Mouse (Mus musculus): Measurements from ENCODE around the gene Mark2. TPM values are rescaled to one million over a fixed set of nuclear protein-coding genes. Genes with fewer than 3 reads are reported as not detected.

Gene Mark2
- polyA plus RNA-seq, 1 experiment from 2014 or later, result 61.2 TPM

- Histone ChIP-seq H3K27ac (ENCODE audit: low read depth, low read length) (peak overlapping the region; percentile 99), H3K9ac (ENCODE audit: low read length) (peak overlapping the region; percentile 99), H3K4me1 (replicated peaks; ENCODE audit: control insufficient read depth, insufficient read depth, low read length) (peaks cover 45% of the 10 kb centered on the region), H3K36me3 (ENCODE audit: control insufficient read depth, insufficient read depth, low read length) (peaks cover 30% of the 10 kb centered on the region), H3K9me3 (ENCODE audit: control insufficient read depth, low read length) (no peaks in the 10 kb centered on the region), H3K27me3 (ENCODE audit: control insufficient read depth, insufficient read depth, low read length) (no peaks in the 10 kb centered on the region), H3K4me3 (ENCODE audit: low read depth, low read length) (peak overlapping the region; percentile 97), H3K4me2 (ENCODE audit: low read depth, low read length, severe bottlenecking) (peak overlapping the region; percentile 80)
- DNase-seq (ENCODE audit: low spot score) (peak; percentile 73), ATAC-seq (replicated peaks; ENCODE audit: low FRiP score) (no peak)
- 11% methylated on average over 11 of the region's 11 CpGs for whole genome bisulfite sequencing
These were observed 72.2 kb downstream of the Mark2 start for GRCm38 (mm10) chr19:7269290-7270044.

- WGBS, result under 1% methylated on average over 24 of the region's 30 CpGs
- ATAC-seq (replicated peaks; ENCODE audit: low FRiP score), result peak; percentile 12
These were observed 73.0 kb downstream of the Mark2 start for GRCm38 (mm10) chr19:7268722-7269090.

GRCm38 (mm10) chr19:7267781-7268721, 73.6 kb downstream of the Mark2 start:
- under 1% methylated on average over 64 of the region's 97 CpGs for WGBS
- H3K27me3 ChIP-seq (ENCODE audit: control insufficient read depth, insufficient read depth, low read length), result no peaks in the 10 kb centered on the region
- H3K27ac ChIP-seq (ENCODE audit: low read depth, low read length), result peak overlapping the region; percentile 99
- H3K4me2 ChIP-seq (ENCODE audit: low read depth, low read length, severe bottlenecking), result peak overlapping the region; percentile 80
- ATAC-seq (replicated peaks; ENCODE audit: low FRiP score), result peak; percentile 51
- H3K4me3 ChIP-seq (ENCODE audit: low read depth, low read length), result peak overlapping the region; percentile 97
- peak; percentile 95 for DNase-seq (ENCODE audit: low spot score)
- no peaks in the 10 kb centered on the region for H3K9me3 ChIP-seq (ENCODE audit: control insufficient read depth, low read length)
- peaks cover 22% of the 10 kb centered on the region for H3K36me3 ChIP-seq (ENCODE audit: control insufficient read depth, insufficient read depth, low read length)
- peak overlapping the region; percentile 99 for H3K9ac ChIP-seq (ENCODE audit: low read length)
- H3K4me1 ChIP-seq (replicated peaks; ENCODE audit: control insufficient read depth, insufficient read depth, low read length), result peaks cover 49% of the 10 kb centered on the region

More at GRCm38 (mm10) chr19:7268722-7269090, 73.0 kb downstream of the Mark2 start:
- DNase-seq (ENCODE audit: low spot score), result peak; percentile 95
- H3K4me3 ChIP-seq (ENCODE audit: low read depth, low read length), result peak overlapping the region; percentile 97
- no peaks in the 10 kb centered on the region for H3K27me3 ChIP-seq (ENCODE audit: control insufficient read depth, insufficient read depth, low read length)
- peaks cover 24% of the 10 kb centered on the region for H3K36me3 ChIP-seq (ENCODE audit: control insufficient read depth, insufficient read depth, low read length)
- H3K27ac ChIP-seq (ENCODE audit: low read depth, low read length), result peak overlapping the region; percentile 99
- peaks cover 49% of the 10 kb centered on the region for H3K4me1 ChIP-seq (replicated peaks; ENCODE audit: control insufficient read depth, insufficient read depth, low read length)
- H3K9ac ChIP-seq (ENCODE audit: low read length), result peak overlapping the region; percentile 99
- peak overlapping the region; percentile 80 for H3K4me2 ChIP-seq (ENCODE audit: low read depth, low read length, severe bottlenecking)
- no peaks in the 10 kb centered on the region for H3K9me3 ChIP-seq (ENCODE audit: control insufficient read depth, low read length)

GRCm38 (mm10) chr19:7267091-7267741, 74.4 kb downstream of the Mark2 start, which contains the start of gene Rcor2:
Gene Rcor2, plus strand, starts transcription at chr19:7267325.
- peak; percentile 70 for ATAC-seq (replicated peaks; ENCODE audit: low FRiP score)
- H3K9ac ChIP-seq (ENCODE audit: low read length), result peak within 1 kb of the TSS; percentile 99

GRCm38 (mm10) chr19:7266421-7266831, 75.2 kb downstream of the Mark2 start:
- H3K4me1 ChIP-seq (replicated peaks; ENCODE audit: control insufficient read depth, insufficient read depth, low read length), result peaks cover 49% of the 10 kb centered on the region
- WGBS, result 21% methylated on average over 4 of the region's 4 CpGs

More at GRCm38 (mm10) chr19:7267091-7267741, 74.4 kb downstream of the Mark2 start, which contains the start of gene Rcor2:
- DNase-seq (ENCODE audit: low spot score), result peak; percentile 96
- peak within 1 kb of the TSS; percentile 99 for H3K27ac ChIP-seq (ENCODE audit: low read depth, low read length)
- H3K4me1 ChIP-seq (replicated peaks; ENCODE audit: control insufficient read depth, insufficient read depth, low read length), result peaks cover 49% of the 10 kb centered on the region
- peak within 1 kb of the TSS; percentile 97 for H3K4me3 ChIP-seq (ENCODE audit: low read depth, low read length)
- H3K9me3 ChIP-seq (ENCODE audit: control insufficient read depth, low read length), result peaks cover under 1% of the 10 kb centered on the region; the same call in 1 of the 2 replicates
- under 1% methylated on average over 28 of the region's 28 CpGs for WGBS
- peaks cover 14% of the 10 kb centered on the region for H3K36me3 ChIP-seq (ENCODE audit: control insufficient read depth, insufficient read depth, low read length)
- peak within 1 kb of the TSS; percentile 80 for H3K4me2 ChIP-seq (ENCODE audit: low read depth, low read length, severe bottlenecking)
- H3K27me3 ChIP-seq (ENCODE audit: control insufficient read depth, insufficient read depth, low read length), result no peaks in the 10 kb centered on the region

GRCm38 (mm10) chr19:7265478-7266191, 76.0 kb downstream of the Mark2 start:
- Histone ChIP-seq H3K4me2 (ENCODE audit: low read depth, low read length, severe bottlenecking) (peak overlapping the region; percentile 80), H3K4me1 (replicated peaks; ENCODE audit: control insufficient read depth, insufficient read depth, low read length) (peaks cover 46% of the 10 kb centered on the region), H3K4me3 (ENCODE audit: low read depth, low read length) (peak overlapping the region; percentile 2; the same call in 1 of the 2 replicates), H3K9ac (ENCODE audit: low read length) (peak overlapping the region; percentile 99), H3K9me3 (ENCODE audit: control insufficient read depth, low read length) (peaks cover 3% of the 10 kb centered on the region; the same call in 1 of the 2 replicates), H3K27me3 (ENCODE audit: control insufficient read depth, insufficient read depth, low read length) (no peaks in the 10 kb centered on the region), H3K27ac (ENCODE audit: low read depth, low read length) (peak overlapping the region; percentile 99), H3K36me3 (ENCODE audit: control insufficient read depth, insufficient read depth, low read length) (peaks cover 3% of the 10 kb centered on the region)
- ATAC-seq (replicated peaks; ENCODE audit: low FRiP score) (peak; percentile 58), DNase-seq (ENCODE audit: low spot score) (peak; percentile 92)
- 6% methylated on average over 14 of the region's 14 CpGs for WGBS

More at GRCm38 (mm10) chr19:7266421-7266831, 75.2 kb downstream of the Mark2 start:
- Histone ChIP-seq H3K27me3 (ENCODE audit: control insufficient read depth, insufficient read depth, low read length) (no peaks in the 10 kb centered on the region), H3K36me3 (ENCODE audit: control insufficient read depth, insufficient read depth, low read length) (peaks cover 6% of the 10 kb centered on the region), H3K4me2 (ENCODE audit: low read depth, low read length, severe bottlenecking) (peak overlapping the region; percentile 80), H3K9ac (ENCODE audit: low read length) (peak overlapping the region; percentile 99), H3K4me3 (ENCODE audit: low read depth, low read length) (peak overlapping the region; percentile 97; the same call in 1 of the 2 replicates), H3K9me3 (ENCODE audit: control insufficient read depth, low read length) (peaks cover 3% of the 10 kb centered on the region; the same call in 1 of the 2 replicates), H3K27ac (ENCODE audit: low read depth, low read length) (peak overlapping the region; percentile 99)
- ATAC-seq (replicated peaks; ENCODE audit: low FRiP score) (no peak), DNase-seq (ENCODE audit: low spot score) (peak; percentile 66)

- DNase-seq (ENCODE audit: low spot score) (peak; percentile 70), ATAC-seq (replicated peaks; ENCODE audit: low FRiP score) (no peak)
- Histone ChIP-seq H3K36me3 (ENCODE audit: control insufficient read depth, insufficient read depth, low read length) (no peaks in the 10 kb centered on the region), H3K9ac (ENCODE audit: low read length) (peak overlapping the region; percentile 99), H3K4me3 (ENCODE audit: low read depth, low read length) (no peak overlapping the region; the same call in 1 of the 2 replicates), H3K27ac (ENCODE audit: low read depth, low read length) (peak overlapping the region; percentile 99), H3K4me2 (ENCODE audit: low read depth, low read length, severe bottlenecking) (peak overlapping the region; percentile 80; the same call in 1 of the 2 replicates), H3K9me3 (ENCODE audit: control insufficient read depth, low read length) (peaks cover 3% of the 10 kb centered on the region; the same call in 1 of the 2 replicates), H3K27me3 (ENCODE audit: control insufficient read depth, insufficient read depth, low read length) (no peaks in the 10 kb centered on the region), H3K4me1 (replicated peaks; ENCODE audit: control insufficient read depth, insufficient read depth, low read length) (peaks cover 40% of the 10 kb centered on the region)
- WGBS, result 8% methylated on average over 6 of the region's 6 CpGs
These were observed 76.8 kb downstream of the Mark2 start for GRCm38 (mm10) chr19:7264766-7265331.
